Mouse (Mus musculus) embryo, embryonic 11 days (tissue): ENCODE measurements around the gene Znrf2.

Experiments used
- DNase-seq: peaks from one replicate; pipeline ENCODE4 v3.0.0-alpha.2; 2015

Gene Znrf2

GRCm38 (mm10) chr6:54925736-54926440, 109.2 kb downstream of the Znrf2 start:
- DNase-seq, result no peak

DNA sequence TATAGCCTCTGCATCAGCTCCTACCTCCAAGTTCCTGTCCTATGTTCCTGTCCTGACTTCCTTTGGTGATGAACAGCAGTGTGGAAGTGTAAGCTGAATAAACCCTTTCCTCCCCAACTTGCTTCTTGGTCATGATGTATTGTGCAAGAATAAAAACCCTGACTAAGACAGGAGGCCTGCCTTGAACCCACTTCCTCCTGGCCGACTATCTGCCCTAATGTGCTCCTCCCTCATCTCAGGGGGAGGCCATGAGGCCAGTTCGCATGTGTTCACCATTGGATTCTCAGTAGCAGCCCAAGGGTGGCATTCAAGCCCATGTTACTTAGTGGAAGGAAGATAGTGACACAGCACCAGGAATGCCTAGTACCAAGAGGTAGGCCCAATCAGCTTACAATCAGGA, 110.2 kb downstream of the Znrf2 start:
- DNase-seq, result no peak

GRCm38 (mm10) chr6:54927946-54928345, 111.2 kb downstream of the Znrf2 start:
- DNase-seq, result no peak

DNA sequence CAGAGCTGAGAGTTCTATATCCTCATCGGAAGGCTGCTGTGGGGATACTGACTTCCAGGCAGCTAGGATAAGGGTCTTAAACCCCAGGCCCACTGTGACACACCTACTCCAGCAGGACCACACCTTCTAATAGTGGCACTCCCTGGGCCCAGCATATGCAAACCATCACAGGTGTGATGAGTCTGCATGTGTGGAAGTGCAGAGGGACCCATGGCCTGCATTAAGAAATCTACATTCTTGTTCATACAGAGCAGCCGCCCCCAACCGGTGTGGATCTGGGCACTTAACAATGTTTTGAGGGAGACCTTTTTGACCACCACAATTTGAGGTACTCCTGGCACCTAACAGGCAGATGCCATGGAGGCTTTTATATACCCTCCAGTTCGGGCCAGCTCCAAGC, 114.9 kb downstream of the Znrf2 start:
- DNase-seq, result no peak

DNA sequence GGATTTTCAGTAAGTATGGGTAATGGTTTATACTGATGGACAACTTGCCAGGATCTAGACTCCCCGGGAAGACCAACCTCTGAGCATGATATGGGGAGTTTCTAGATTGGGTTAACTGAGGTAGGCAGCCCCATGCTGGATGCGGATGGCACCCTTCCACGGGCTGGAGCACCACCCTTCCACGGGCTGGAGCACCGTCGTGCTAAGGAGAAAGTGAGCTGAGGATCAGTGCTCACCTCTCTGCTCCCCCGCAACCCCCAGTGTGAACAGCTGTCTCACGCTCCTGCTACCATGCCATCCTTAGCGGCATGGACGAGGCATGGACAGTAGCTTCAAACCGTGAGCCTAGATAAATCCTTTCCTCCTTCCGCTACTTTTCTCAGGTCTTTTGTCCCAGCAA, 115.8 kb downstream of the Znrf2 start:
- DNase-seq, result no peak

GRCm38 (mm10) chr6:54933216-54933615, 116.5 kb downstream of the Znrf2 start:
- DNase-seq, result no peak

DNA sequence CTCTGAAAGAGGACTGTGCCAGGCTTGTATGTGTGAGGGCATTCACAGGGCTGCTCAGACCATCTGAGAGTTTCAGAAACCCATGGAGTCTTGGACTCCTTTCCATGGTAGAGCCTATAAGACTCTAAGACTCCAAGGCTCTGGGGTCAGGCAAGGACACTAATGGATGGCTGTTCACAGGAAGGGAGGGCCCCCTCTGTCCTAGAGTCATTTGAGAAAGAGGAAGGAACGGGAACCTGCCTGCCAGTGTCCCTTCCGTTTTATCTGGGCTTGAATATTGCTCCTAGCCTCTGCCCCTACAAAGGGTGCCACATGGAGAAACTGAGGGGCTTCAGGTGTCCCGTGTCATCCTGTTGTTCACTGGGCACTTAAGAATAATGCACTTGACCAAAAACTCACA, 117.2 kb downstream of the Znrf2 start:
- no peak for DNase-seq

DNA sequence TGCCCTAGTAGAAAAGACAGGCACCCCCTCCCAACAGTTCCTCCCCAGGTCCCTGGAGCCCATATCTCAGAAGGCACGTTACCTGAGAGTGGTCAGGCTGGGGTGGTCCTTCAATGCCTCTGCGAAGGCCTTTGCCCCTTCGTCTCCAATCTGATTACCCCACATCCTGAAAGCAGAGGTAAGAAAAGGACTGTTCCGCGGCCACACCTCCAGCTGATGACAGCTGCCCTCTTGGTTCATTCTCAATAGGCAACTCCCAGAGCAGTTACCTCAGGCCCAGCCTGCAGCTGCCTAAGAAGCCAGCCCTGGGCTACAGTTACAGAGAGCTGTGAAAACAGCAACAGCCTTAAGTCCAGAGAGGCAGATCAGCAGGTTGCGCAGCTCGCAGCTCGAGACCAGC, 117.6 kb downstream of the Znrf2 start:
- no peak for DNase-seq

GRCm38 (mm10) chr6:54934930-54935329, 118.2 kb downstream of the Znrf2 start:
- no peak for DNase-seq

DNA sequence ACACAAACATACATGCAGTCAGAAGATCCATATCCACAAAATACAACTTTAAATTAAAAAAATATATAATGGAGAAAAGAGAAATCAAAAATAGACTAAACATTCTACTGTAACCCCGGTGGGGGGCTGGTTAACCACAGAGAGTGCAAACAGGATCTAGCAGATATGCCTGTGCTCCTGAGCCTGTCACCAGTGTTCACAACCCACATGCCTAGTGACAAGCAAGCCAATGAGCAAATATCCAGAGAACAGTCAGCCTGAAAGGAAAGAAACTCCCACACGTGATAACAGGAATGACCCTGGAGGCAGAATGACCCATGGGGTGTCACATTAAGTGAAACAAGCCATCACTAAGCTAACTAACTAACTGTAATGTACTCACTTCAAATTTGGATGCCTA, 119.8 kb downstream of the Znrf2 start:
- DNase-seq, result no peak

- no peak for DNase-seq
These were observed 122.9 kb downstream of the Znrf2 start for GRCm38 (mm10) chr6:54939631-54940030.

DNA sequence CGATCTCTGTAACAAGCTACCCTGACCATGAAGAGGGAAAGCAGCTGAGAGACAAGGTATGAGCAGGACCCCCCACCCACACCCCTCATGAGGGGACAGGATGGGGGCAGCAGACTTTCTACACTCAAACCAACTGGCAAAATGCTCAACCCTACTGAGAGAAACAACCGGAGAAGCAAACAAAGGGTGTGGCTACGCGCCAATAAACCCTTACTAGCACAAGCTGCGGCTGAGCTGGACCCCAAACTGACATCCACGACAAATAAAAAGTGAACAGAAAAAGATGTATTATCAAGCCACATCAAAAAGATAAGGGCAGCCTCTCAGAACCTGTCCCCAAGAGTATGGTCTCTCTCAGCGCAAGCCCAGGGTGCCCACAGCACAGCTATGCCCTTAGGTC, 123.4 kb downstream of the Znrf2 start:
- no peak for DNase-seq

DNA sequence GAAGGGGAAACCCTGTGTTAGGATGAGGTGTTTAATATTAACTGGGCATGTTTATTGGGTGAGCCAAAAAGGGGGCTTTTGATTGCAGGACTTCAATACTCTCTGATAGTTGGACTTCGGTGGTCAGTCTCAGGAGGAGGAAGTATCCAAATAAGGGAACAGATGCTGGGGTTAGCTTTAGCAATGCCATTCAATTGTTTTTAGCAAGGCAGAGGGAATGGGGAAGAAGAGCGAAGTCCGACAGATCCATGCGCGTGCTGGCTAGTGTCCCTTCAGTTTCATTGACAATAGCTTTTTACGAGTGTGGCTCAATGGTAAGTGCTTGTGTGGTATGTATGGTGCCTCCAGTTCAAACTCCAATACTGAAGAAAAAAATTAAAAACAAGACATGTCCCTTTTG, 124.4 kb downstream of the Znrf2 start:
- no peak for DNase-seq
